Mouse (Mus musculus) lung, postnatal 14 days (tissue): ENCODE results near the gene Ankrd10.
"Not testable (repeated sequence)": the region's sequence is repeated elsewhere in the genome, so short reads cannot be mapped to it uniquely, and the experiment has no call there.

Source experiments
- DNase-seq: peaks from one replicate; pipeline ENCODE4 v3.0.0; 2021

Gene Ankrd10

GRCm38 (mm10) chr8:11635611-11636081 is at the start of gene Ankrd10:
Ankrd10 (minus strand) TSS chr8:11635757.
- peak; percentile 97 for DNase-seq

DNA sequence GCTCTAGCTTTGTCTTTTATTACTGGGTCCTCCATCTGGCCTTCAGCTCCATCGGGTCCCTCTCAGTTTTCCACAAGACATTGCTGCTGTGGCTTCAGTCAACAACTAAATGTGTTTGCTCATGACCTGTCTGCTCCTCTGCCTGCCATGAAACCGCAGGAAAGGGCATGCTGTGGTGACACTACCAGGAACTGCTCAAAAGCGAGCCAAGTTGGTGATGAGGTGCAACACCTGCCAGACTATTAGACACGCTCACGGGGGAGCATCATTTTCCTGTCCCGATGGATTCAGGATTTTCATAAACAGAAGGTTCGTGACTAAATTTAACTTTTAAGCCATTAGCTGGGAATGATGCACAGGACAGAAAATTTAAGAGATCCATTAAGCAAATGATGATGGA is 49.0 kb upstream of the Ankrd10 start:
- DNase-seq, result no peak

GRCm38 (mm10) chr8:11668308-11668707 is 32.8 kb upstream of the Ankrd10 start:
- no peak for DNase-seq

DNA sequence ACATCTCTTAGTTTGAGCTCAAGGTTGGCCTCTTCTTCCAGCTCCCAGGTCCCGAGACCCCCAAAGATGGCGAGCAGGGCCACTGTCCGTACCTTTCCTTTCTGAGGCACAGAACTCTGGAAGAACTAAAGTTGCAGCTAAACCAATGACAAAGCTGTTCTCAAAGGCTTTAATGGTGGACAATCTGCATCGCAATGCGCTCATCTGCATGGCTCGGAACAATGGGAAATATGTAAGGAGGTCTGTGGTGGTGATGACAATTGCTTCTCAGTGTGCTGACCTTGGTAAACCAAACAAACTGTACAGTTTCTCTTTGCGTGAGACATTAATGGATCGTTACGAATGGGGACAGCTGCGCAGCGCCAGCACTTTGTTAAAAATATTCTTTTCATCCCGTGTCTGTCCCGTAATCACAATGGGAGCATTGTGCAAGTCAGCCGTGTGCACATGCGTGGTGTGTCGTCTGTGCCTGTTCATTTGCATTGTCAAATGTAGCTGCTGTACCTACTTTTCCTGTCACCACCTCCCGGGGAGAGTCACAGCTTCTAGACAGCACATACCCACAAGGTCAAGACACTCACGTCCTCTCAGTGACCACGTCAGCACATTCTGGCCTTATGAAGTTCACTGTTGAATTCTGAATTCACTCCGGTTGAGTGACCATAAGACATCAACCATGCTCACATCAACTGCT is 30.6 kb upstream of the Ankrd10 start:
- not testable (repeated sequence) for DNase-seq

DNA sequence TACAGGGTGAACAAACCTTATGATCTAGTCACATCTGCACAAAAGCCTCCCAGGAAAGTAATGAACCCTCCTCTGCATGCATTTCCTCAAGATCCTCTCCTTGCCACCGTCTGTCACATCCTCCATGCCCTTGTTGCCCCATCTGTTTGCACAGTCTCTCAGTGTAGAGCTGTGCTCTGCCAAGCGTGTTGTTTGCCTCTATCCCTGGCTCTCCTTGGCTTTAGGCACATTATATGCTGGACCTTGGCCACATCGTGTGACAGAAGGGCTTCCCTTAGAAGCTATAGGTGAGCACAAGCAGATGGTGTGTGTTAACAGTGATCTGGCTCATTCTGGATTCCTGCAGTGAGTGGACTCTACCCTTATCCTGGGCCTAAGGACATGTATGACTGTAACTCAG is 26.4 kb upstream of the Ankrd10 start:
- no peak for DNase-seq

DNA sequence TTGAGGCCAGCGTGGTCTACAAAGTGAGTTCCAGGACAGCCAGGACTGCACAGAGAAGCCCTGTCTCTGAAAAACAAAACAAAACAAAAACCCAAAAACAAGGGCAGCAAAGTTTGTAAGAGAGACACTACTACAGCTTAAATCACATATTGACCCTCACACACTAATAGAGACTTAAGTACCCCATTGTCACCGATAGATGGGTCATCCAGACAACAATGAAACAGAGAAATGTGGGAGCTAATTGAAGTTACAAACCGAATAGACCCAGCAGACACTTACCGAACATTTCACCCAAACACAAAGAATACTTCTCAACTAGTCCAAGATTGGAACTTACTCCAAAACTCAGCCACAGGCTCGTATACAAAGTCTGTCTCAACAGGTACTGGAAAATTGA is 14.5 kb upstream of the Ankrd10 start:
- DNase-seq, result no peak

DNA sequence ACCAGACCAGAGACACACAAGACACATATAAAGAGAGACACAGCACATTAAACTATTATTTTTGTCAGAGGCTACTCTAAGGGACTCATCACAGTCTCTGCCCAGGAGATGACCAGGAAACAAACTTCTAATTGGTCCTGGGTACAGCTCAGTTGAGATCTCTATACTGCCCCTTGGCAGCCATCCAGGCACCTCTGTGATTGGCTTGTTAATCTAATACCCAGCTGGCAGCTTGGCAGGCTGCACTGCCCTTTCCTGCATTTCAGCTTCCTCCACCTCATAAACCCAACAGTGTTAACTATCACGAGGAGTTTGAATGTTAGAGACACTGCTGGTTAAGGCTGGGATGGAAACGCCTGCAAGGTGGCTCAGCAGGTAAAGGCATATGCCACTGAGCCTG is 7.6 kb upstream of the Ankrd10 start:
- DNase-seq, result no peak

DNA sequence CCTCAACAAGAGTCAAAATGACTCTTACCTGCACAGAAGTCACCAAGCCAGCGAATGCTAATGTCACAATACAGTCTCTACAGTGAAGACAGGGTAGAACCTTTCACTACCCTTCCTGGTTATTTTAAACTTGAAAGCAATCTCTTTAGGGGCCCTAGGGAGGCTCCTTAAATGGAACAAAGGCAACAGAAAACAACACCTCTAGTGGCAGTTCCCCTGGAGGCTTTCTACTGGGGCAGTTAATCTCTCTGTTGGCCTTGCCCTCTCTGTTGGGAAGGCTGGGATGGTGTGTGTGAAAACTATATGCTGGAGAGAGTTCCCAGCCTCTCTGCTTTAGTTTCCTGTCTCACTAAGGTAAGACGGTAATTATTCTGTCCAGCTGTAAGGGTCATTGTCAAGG is 5.0 kb upstream of the Ankrd10 start:
- no peak for DNase-seq

DNA sequence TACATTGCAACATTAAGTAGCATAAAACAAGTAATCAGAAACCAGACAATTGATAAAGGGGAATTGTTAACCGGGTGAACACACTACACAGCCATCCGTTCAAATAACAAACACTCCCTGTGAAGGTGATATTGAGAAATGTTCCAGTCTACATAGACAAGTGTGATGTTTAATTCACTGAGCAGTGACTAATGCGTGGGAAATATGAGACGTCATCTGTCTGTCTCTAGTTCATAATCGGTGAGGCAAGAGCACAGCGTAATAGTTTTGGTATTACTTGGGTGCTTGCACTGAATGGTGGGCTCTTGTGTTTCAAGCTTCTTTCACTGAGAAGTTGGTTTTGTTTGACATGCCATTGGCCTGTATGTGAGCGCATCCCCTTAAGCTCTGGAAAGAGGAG is 2.0 kb upstream of the Ankrd10 start:
- DNase-seq, result no peak

DNA sequence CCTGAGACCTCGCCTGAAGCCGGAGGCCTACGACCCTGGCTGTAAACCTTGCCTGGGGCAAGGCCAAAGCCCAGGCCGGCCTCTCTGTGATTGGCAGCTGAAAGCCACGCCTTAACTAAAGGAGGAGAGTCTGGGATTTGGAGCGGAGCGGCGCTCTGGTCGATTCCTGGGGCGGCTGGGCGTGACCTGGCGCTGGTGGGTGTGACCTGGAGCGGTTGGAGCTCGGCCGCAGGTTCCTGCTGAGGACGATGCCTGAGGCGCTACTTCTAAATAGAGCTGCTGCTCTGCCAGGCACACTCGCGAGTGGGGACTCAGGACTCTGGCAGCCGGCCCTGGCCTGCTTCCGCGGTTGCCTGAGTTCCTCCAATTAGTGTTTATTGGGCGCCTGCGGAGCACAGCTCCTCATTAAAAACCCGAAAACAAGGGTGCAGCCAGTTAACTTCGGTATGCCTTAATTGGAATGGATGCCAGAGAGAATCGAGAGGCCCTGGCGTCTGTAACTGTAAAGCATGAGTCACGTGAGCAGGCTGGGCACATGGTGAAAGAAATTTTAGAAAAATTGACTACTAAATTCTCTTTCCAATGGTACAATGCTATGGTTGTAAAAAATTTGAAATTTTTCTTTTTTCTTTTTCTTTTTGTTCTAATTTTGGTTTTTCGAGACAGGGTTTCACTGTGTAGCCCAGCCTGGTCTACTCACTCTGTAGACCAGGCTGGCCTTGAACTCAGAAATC is 934 bp upstream of the Ankrd10 start:
- peak; percentile 82 for DNase-seq

DNA sequence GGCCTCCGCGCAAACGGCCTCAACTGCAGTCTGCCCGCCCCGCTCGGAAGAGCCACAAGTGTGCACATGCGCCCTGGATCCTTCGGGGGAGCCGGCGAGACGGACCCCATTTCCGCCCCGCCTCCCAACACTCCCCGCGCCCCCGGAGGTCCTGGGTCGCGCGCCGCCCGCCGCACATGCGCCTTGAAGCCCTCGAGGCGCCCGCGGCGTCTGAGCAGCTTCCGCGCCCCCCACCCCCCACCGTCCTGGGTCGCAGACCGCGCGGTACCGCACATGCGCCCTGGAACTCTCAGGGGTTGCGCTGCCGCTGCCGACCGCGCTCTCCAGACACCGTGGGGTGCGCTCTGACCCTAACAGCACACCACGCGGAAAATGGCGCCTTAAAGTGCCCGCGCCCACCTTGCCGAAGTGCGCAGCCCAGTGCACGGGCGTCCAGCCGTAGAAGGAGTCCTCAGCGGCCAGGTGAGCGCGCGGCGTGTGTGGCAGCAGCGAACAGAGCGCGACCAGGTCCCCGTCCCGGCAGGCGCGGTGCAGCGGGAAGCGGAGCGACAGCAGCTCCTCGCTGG is 462 bp downstream of the Ankrd10 start:
- peak; percentile 87 for DNase-seq

GRCm38 (mm10) chr8:11634331-11635011 is 1.1 kb downstream of the Ankrd10 start:
- DNase-seq, result no peak

GRCm38 (mm10) chr8:11633414-11633813 is 2.1 kb downstream of the Ankrd10 start:
- no peak for DNase-seq

DNA sequence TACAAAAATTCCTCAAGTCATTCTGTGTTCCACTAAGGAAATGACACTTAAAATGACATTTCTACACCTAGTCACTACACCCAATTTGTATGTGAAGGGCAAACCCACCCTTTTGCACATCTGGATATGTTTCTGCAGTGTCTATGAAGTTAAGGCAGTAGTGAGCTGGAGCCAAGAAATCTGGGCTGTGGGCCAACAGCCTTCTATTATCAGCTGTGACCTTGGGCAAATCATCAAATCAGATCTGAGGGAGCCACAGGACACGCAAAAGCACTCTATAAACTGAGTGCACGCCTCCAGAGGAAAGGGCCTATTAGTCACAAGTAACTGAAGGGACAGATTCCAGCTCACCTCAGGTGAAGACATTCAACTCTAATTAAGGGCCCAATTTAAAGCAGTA is 3.2 kb downstream of the Ankrd10 start:
- DNase-seq, result peak; percentile 64

- DNase-seq, result no peak
These were observed 6.4 kb downstream of the Ankrd10 start for GRCm38 (mm10) chr8:11629206-11629605.

- no peak for DNase-seq
These were observed 6.9 kb downstream of the Ankrd10 start for GRCm38 (mm10) chr8:11628506-11629132.

- no peak for DNase-seq
These were observed 7.8 kb downstream of the Ankrd10 start for GRCm38 (mm10) chr8:11627717-11628116.

- DNase-seq, result no peak
These were observed 10.5 kb downstream of the Ankrd10 start for GRCm38 (mm10) chr8:11625084-11625483.

GRCm38 (mm10) chr8:11619091-11619490 is 16.5 kb downstream of the Ankrd10 start:
- DNase-seq, result no peak

DNA sequence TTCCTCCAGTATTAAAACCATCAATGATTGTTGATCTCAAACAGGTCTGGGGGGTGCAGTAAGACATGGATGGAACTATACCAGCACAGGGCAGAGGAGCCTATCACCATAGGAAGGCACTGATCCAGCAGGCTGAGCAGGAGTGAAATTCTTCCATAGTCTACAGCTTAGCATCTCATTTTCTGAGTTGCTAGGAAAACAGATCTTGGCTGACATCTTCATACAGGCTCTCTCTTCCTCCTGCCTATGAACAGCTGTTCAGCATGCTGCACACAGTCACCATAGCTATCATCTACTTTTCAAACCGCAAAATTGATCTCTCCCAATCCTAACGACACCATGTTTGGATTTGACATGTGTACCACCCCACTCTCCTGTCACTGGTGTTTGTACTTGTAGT is 17.5 kb downstream of the Ankrd10 start:
- no peak for DNase-seq

GRCm38 (mm10) chr8:11616294-11616693 is 19.3 kb downstream of the Ankrd10 start:
- DNase-seq, result peak; percentile 67

GRCm38 (mm10) chr8:11614126-11614835 is 21.3 kb downstream of the Ankrd10 start:
- no peak for DNase-seq
